Mouse (Mus musculus): Measurements from ENCODE around the gene Cd300a.

- no peak for TF ChIP-seq CTCF (IDR thresholded peaks at IDR 0.05; ENCODE audit: low read depth, low read length)
- no peak for TF ChIP-seq POLR2A (IDR thresholded peaks at IDR 0.05; ENCODE audit: borderline replicate concordance, low read depth, low read length)
Measured at GRCm38 (mm10) chr11:114884380-114885100, 5.3 kb upstream of the Cd300a start.

Data from bone marrow macrophage, adult 2 months (primary cell).